Mouse (Mus musculus): ENCODE data around the gene Snrpe. TPM values are rescaled to one million over a fixed set of nuclear protein-coding genes. Genes with fewer than 3 reads are reported as not detected.

Gene Snrpe
- total and polyA plus RNA-seq, 3 experiments: 279 to 597 TPM; not detected in 1

DNA sequence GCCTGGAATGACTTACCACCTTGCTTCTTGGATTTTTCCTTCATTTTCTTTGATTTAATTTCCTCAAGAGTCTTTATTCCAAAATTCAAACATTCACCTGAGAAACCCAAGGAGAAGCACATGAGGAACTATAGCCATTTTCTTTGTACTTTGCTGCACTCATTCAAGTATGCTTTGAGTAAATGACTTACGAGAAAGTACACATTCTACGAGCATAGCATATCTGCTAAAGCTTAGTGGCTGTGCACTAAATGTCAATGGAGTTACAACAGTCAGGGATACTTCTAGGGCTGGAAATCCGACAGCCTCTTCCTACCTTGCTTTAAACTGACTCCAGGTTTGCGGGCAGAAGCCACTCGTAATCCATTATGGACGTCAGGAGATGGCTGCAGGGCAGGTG is 28.4 kb upstream of the Snrpe start:
- Histone ChIP-seq H3K9me3 (replicated peaks; ENCODE audit: insufficient read depth, low read length) (no peaks in the 10 kb centered on the region), H3K36me3 (ENCODE audit: control insufficient read depth in 1 of 2, insufficient read depth in 2 of 2, low read length in 2 of 2) (peaks cover 0 to 54% of the 10 kb centered on the region in 2 experiments; a peak in 2 of 4 replicates)
- TF ChIP-seq GABPA (IDR thresholded peaks at IDR 0.05; ENCODE audit: low read depth, low read length): no peak
- TF ChIP-seq ZMIZ1 (IDR thresholded peaks at IDR 0.05; ENCODE audit: low read depth, low read length): no peak
- TF ChIP-seq BHLHE40 (IDR thresholded peaks at IDR 0.05; ENCODE audit: borderline replicate concordance, low read depth, low read length): no peak
- no peak for TF ChIP-seq TBP (IDR thresholded peaks at IDR 0.05; ENCODE audit: low read depth, low read length)
- no peak for TF ChIP-seq CHD2 (IDR thresholded peaks at IDR 0.05; ENCODE audit: low read length)
- TF ChIP-seq MAZ (IDR thresholded peaks at IDR 0.05; ENCODE audit: low read depth, low read length): no peak
- TF ChIP-seq RAD21 (IDR thresholded peaks at IDR 0.05; ENCODE audit: low read depth, low read length): no peak
- TF ChIP-seq SIN3A (IDR thresholded peaks at IDR 0.05; ENCODE audit: low read length): no peak
- no peak for TF ChIP-seq TAL1 (IDR thresholded peaks at IDR 0.05; ENCODE audit: low read length)
- TF ChIP-seq CHD1 (IDR thresholded peaks at IDR 0.05; ENCODE audit: low read depth, low read length): no peak
- TF ChIP-seq GATA1 (IDR thresholded peaks at IDR 0.05; ENCODE audit: low read depth, low read length): no peak

DNA sequence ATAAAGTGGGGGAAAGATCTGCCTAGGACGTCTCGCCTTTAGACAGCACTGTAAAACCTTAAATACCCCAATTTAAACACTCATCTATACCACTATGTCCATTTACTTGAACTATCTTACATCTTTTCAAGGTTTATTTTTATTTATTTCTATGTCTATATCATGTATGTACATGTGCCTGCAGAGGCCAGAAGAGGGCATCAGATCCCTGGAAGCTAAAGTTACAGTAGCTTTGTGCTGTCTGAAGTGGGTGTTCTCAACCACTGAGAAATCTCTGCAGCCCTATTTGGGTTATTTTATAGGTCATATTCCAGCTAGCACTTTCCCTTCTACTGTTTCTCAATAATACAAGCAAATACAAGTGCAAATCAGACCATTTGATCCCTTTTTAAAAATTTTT is 22.1 kb upstream of the Snrpe start:
- Histone ChIP-seq H3K27ac (ENCODE audit: control insufficient read depth, low read depth, low read length) (no peak overlapping the region), H3K79me2 (ENCODE audit: control insufficient read depth, insufficient read depth, low read length, poor library complexity) (no peaks in the 10 kb centered on the region), H3K4me3 (ENCODE audit: control insufficient read depth in 1 of 2, insufficient read depth in 1 of 2, low read depth in 2 of 2, low read length in 2 of 2) (no peak overlapping the region), H3K36me3 (ENCODE audit: control insufficient read depth in 1 of 2, insufficient read depth in 2 of 2, low read length in 2 of 2) (peaks cover 0 to 48% of the 10 kb centered on the region in 2 experiments; a peak in 2 of 4 replicates), H3K27me3 (ENCODE audit: control insufficient read depth in 1 of 2, insufficient read depth in 2 of 2, low read length in 2 of 2) (no peaks in the 10 kb centered on the region), H3K9ac (ENCODE audit: control insufficient read depth, low read depth, low read length, poor library complexity, severe bottlenecking) (no peak overlapping the region), H3K9me3 (replicated peaks; ENCODE audit: insufficient read depth, low read length) (no peaks in the 10 kb centered on the region), H3K4me1 (ENCODE audit: control insufficient read depth in 1 of 2, insufficient read depth in 2 of 2, low read length in 2 of 2) (no peaks in the 10 kb centered on the region)
- DNase-seq (ENCODE audit: low read depth, low spot score): peak; percentile 28
- TF ChIP-seq CTCF (IDR thresholded peaks at IDR 0.05 in 2 of 3, conservative IDR thresholded peaks at IDR 0.05 in 1 of 3; ENCODE audit: control insufficient read depth in 1 of 3, insufficient read depth in 1 of 3, low read depth in 2 of 3, low read length in 3 of 3, poor library complexity in 1 of 3, severe bottlenecking in 1 of 3) (peak in 1 of 3 experiments; percentile 28; a peak in 2 of 6 replicates), ETS1 (IDR thresholded peaks at IDR 0.05; ENCODE audit: low read depth, low read length) (no peak), MYB (IDR thresholded peaks at IDR 0.05; ENCODE audit: low read depth, low read length) (no peak), NRF1 (IDR thresholded peaks at IDR 0.05; ENCODE audit: insufficient read depth, low read depth, low read length, poor library complexity, severe bottlenecking) (no peak), SMC3 (IDR thresholded peaks at IDR 0.05; ENCODE audit: low read depth, low read length) (peak; percentile 32; the same call in 1 of the 2 replicates), POLR2AphosphoS2 (IDR thresholded peaks at IDR 0.05; ENCODE audit: low read length) (no peak), BHLHE40 (IDR thresholded peaks at IDR 0.05; ENCODE audit: borderline replicate concordance, low read depth, low read length) (no peak), GATA1 (IDR thresholded peaks at IDR 0.05; ENCODE audit: low read depth, low read length) (no peak), JUND (IDR thresholded peaks at IDR 0.05; ENCODE audit: low read depth, low read length) (no peak), RAD21 (IDR thresholded peaks at IDR 0.05; ENCODE audit: low read depth, low read length) (peak; percentile 23), MAZ (IDR thresholded peaks at IDR 0.05; ENCODE audit: low read depth, low read length) (no peak), E2F4 (IDR thresholded peaks at IDR 0.05; ENCODE audit: borderline replicate concordance, low read depth, low read length) (no peak), ELF1 (IDR thresholded peaks at IDR 0.05; ENCODE audit: low read depth, low read length) (no peak), EP300 (IDR thresholded peaks at IDR 0.05; ENCODE audit: low read depth in 1 of 2, low read length in 2 of 2) (no peak), MAX (IDR thresholded peaks at IDR 0.05; ENCODE audit: low read length) (no peak)

More for the DNA sequence above, 28.4 kb upstream of the Snrpe start:
- Histone ChIP-seq H3K9ac (ENCODE audit: control insufficient read depth, low read depth, low read length, poor library complexity, severe bottlenecking) (no peak overlapping the region), H3K27me3 (ENCODE audit: control insufficient read depth in 1 of 2, insufficient read depth in 2 of 2, low read length in 2 of 2) (no peaks in the 10 kb centered on the region), H3K4me3 (ENCODE audit: control insufficient read depth in 1 of 2, insufficient read depth in 1 of 2, low read depth in 2 of 2, low read length in 2 of 2) (no peak overlapping the region), H3K27ac (ENCODE audit: control insufficient read depth, low read depth, low read length) (no peak overlapping the region), H3K79me2 (ENCODE audit: control insufficient read depth, insufficient read depth, low read length, poor library complexity) (no peaks in the 10 kb centered on the region), H3K4me1 (ENCODE audit: control insufficient read depth in 1 of 2, insufficient read depth in 2 of 2, low read length in 2 of 2) (no peaks in the 10 kb centered on the region)
- no peak for DNase-seq (ENCODE audit: low read depth, low spot score)
